Mouse (Mus musculus): ENCODE measurements around the gene Nat8f6.
"Not testable (repeated sequence)": the region's sequence is repeated elsewhere in the genome, so short reads cannot be mapped to it uniquely, and the experiment has no call there.

Nat8f6 gene

DNA sequence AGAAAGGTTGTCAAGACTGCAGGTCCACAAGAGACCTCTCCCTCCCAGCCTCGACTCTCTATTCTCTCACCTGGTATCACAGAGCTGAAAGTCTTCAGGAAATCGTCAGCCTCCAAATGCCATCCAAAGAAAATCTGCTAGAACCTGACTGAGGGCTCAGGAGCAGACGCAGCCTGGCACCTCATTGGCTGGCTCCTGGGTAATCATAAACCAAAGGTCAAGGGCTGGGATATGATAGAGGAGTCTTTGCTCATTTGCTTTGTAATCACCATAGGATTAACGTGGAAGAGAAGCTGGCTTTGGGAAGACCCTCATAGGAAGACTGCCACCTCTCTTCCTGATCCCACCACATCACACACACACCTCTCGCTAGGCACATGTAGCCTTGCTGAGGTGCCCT, at the start of gene Nat8f6, which contains the start of gene Nat8f5:
Gene Nat8f6, minus strand, starts transcription at position 118 of the 400 bp plus-strand sequence.
Gene Nat8f5, minus strand, starts transcription at position 136 of the 400 bp plus-strand sequence.
- DNase-seq (ENCODE audit: low spot score) = no peak

DNA sequence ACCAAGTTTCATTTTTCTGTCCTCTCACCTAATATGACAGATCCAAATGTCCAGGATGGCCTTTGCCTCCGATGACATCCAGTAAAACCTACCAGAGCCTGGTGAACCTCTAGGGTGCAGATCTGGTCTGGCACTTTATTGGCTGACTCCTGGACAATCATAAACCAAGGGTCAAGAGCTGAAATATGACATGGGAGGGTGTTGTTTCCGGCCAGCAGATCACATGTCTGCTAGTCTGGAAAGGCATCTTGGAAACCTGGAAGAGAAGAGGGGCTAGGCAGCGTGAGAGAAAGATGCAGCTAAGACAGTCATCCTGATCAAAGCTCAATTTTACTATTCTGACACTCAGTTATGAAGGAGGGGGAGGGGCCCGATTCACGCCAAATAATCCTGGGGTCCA, 48.3 kb upstream of the Nat8f6 start, which contains the start of gene Nat8f2:
Gene Nat8f2, minus strand, starts transcription at position 153 of the 400 bp plus-strand sequence.
- not testable (repeated sequence) for DNase-seq (ENCODE audit: low spot score)

- no peak for DNase-seq (ENCODE audit: low spot score)
Measured at GRCm38 (mm10) chr6:85867726-85868690, 47.3 kb upstream of the Nat8f6 start.

GRCm38 (mm10) chr6:85866995-85867394, 46.2 kb upstream of the Nat8f6 start:
- not testable (repeated sequence) for DNase-seq (ENCODE audit: low spot score)

GRCm38 (mm10) chr6:85866166-85866565, 45.4 kb upstream of the Nat8f6 start:
- DNase-seq (ENCODE audit: low spot score) = not testable (repeated sequence)

- DNase-seq (ENCODE audit: low spot score) = not testable (repeated sequence)
Measured at GRCm38 (mm10) chr6:85864900-85865639, 44.3 kb upstream of the Nat8f6 start.

DNA sequence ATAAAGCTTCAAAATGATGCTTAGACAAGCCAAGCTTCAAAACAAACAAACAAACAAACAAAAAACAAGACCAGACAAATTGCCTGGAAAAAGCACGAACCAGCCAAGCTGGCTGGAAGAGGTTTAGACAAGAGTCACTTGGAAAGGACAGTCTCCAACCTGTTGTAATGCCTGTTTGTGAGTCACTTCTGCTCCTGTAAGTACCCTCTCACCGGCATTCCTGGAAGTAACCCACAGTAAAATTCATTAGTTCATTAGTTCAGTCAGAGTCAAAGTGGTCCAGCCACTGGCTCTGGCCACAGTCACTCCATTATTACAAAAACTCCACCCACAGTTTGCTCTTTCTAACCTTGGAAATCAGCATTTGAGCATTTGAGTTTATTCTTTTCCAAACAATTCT, 43.1 kb upstream of the Nat8f6 start:
- DNase-seq (ENCODE audit: low spot score) = no peak

GRCm38 (mm10) chr6:85863136-85863535, 42.4 kb upstream of the Nat8f6 start:
- no peak for DNase-seq (ENCODE audit: low spot score)

GRCm38 (mm10) chr6:85862565-85862964, 41.8 kb upstream of the Nat8f6 start:
- DNase-seq (ENCODE audit: low spot score) = no peak

- DNase-seq (ENCODE audit: low spot score) = no peak
Measured at GRCm38 (mm10) chr6:85861247-85861646, 40.5 kb upstream of the Nat8f6 start.

GRCm38 (mm10) chr6:85856194-85856678, 35.5 kb upstream of the Nat8f6 start:
- peak; percentile 75 for DNase-seq (ENCODE audit: low spot score)

- no peak for DNase-seq (ENCODE audit: low spot score)
Measured at GRCm38 (mm10) chr6:85853481-85853880, 32.7 kb upstream of the Nat8f6 start.

DNA sequence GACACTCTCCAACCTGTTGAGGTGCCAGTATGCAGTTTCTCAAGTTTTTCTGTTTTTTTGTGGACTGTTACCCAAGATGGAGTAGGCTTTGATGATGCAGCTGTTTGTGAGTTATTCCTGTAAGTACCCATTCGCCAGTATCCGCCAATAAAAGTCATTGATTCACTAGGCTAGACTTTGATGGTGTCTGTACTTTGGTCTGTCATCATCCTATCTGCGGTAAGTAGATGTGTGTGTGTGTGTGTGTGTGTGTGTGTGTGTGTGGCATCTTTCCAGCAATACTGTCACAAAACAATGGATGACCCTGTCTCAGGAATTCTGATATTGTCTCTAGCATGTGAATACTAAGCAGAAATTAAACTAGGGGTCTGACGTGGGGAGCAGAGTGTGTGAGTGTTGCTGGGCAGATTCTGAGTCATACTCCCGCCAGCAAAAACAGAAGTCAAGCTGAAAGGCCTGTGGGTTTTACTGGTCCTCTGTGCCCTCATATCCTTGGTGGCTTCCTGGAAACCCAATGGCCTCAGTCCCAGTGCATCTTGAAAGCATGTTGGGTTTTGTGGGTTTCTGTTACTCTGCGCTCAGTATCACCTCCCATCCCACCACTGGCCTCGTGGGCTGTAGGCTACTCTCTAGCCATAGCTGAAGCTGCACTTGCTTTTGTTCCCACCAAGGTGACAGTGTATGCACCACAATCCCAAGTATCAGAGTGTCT, 30.5 kb upstream of the Nat8f6 start:
- no peak for DNase-seq (ENCODE audit: low spot score)

GRCm38 (mm10) chr6:85849240-85849639, 28.5 kb upstream of the Nat8f6 start:
- no peak for DNase-seq (ENCODE audit: low spot score)

DNA sequence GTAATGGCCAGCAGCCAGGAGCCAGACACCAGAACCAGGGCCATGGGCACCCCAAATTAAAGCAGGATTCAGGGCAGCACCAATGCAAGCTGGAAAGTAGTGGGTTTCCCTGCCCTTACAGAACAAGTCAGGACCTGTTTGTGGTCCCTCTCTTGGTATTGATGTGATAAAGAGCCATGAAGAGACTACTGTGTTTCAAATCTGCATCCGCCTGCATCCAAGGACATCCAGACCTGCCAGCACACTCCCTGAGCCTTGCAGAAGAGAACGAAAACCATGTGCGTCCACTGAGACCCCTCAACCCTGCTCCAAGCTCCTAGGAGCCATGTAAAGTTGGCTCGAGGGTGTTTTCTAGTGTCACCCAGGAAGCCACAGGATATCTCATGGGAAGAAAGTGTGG, 27.4 kb upstream of the Nat8f6 start:
- DNase-seq (ENCODE audit: low spot score) = no peak

DNA sequence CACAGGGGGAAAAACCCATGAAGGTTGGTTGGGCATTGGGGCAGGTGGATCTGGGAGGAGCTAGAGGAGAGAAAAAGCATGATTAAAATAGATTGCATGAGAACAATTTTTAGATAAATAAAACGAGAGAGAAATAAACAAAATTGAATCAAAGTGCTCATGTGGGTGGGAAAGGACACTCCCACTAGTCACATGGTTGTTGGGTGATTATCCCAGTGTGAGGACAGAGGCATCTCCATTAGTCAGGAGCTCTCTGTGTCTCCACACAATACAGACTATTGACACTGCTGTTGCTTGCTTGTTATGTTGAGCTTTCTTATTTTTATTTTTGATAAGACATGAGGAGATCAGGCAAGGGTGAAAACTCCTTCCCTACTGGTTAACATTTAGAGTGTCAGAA, 26.2 kb upstream of the Nat8f6 start:
- no peak for DNase-seq (ENCODE audit: low spot score)

DNA sequence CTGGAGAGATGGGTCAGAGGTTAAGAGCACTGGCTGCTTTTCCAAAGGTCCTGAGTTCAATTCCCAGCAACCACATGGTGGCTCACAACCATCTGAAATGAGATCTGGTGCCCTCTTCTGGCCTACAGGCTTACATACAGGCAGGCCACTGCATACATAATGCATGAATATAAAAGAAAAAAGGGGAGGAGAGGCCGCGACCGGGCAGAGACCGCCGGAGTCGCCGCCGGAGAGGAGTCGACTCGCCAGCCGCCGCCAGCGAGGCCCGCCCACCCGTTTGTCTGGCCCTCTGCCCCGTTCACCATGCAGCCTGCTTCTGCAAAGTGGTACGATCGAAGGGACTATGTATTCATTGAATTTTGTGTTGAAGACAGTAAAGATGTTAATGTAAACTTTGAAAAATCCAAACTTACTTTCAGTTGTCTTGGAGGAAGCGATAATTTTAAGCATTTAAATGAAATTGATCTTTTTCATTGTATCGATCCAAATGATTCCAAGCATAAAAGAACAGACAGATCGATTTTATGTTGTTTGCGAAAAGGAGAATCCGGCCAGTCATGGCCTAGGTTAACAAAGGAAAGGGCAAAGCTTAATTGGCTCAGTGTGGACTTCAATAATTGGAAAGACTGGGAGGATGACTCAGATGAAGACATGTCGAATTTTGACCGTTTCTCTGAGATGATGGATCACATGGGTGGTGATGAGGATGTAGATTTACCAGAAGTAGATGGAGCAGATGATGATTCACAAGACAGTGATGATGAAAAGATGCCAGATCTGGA, 23.1 kb upstream of the Nat8f6 start:
- DNase-seq (ENCODE audit: low spot score) = not testable (repeated sequence)

- DNase-seq (ENCODE audit: low spot score) = no peak
Measured at GRCm38 (mm10) chr6:85839982-85840381, 19.2 kb upstream of the Nat8f6 start.

GRCm38 (mm10) chr6:85838674-85839073, 17.9 kb upstream of the Nat8f6 start:
- no peak for DNase-seq (ENCODE audit: low spot score)

- DNase-seq (ENCODE audit: low spot score) = peak; percentile 62
Measured at GRCm38 (mm10) chr6:85837307-85837706, 16.6 kb upstream of the Nat8f6 start.

GRCm38 (mm10) chr6:85836827-85837226, 16.1 kb upstream of the Nat8f6 start:
- peak; percentile 78 for DNase-seq (ENCODE audit: low spot score)

All from ovary, postnatal 36 days (tissue).